Mouse (Mus musculus) C2C12 (cell line): Measurements from ENCODE around the gene BC107364.

ENCODE experiments used
- CEBPB ChIP-seq: IDR thresholded peaks from one replicate; pipeline ENCODE4 v1.6.1; 2011; ENCODE audit warnings: low read depth, mild to moderate bottlenecking, control low read depth, moderate library complexity
- CTCF ChIP-seq: IDR thresholded peaks from one replicate; pipeline ENCODE4 v1.5.1; 2011; ENCODE audit not compliant: control insufficient read depth, insufficient read depth, insufficient read length
- FOSL1 ChIP-seq: IDR thresholded peaks from one replicate; pipeline ENCODE4 v1.8.0; 2011; ENCODE audit warnings: mild to moderate bottlenecking, low read length; ENCODE audit not compliant: poor library complexity, insufficient read depth, severe bottlenecking
- MYOD1 ChIP-seq: IDR thresholded peaks from one replicate; pipeline ENCODE4 v1.6.1; 2011; ENCODE audit warnings: low read depth; ENCODE audit not compliant: control insufficient read depth, insufficient read length
- MYOG ChIP-seq: IDR thresholded peaks from one replicate; pipeline ENCODE4 v1.6.1; 2011; ENCODE audit not compliant: control insufficient read depth, insufficient read length; ENCODE audit errors: extremely low read depth

GRCm38 (mm10) chr3:96410966-96411365 lies 41.1 kb downstream of the BC107364 start:
- TF ChIP-seq CTCF (no peak), CEBPB (no peak), MYOD1 (no peak), FOSL1 (no peak), MYOG (no peak)
